Mouse (Mus musculus): ENCODE data around the gene Bach2.
A peak's percentile ranks its signal among the peaks of the same experiment; 100 is the strongest.

DNA sequence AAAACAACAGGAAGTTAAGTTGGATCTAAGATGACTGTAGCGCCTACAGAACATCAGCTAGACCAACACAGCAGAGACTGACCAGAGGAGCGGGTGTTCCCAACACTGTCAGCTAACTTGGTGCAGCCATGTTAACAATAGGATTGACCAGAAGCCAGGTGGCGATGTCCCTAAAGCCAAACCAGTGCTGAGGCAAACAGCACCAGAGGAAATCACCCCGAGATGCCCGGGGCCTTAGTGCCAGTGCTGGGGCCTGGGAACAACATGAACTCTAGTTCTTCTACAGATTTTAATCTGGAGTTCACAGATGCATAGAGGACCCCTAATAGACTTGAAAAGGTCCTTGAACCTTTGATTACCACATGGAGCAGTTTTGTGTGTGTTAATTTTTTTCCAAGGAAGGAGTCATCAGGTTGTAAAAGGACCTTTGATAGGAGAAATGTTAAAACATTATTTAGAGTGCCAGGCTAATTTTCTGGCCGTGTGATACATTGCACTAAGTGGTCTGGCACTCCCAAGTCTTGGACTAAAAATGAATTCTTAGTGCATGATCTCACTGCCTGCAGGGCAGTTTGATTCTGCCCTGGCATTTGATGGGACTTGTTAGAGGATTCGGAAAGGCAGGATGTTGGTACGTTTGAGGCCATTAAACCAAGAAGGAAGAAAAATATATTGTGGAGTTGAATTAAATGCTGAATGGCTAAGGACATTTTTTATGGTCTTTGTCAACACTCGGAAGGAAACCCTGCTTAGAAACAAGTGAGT, 170.7 kb downstream of the Bach2 start:
- TF ChIP-seq CTCF (IDR thresholded peaks at IDR 0.05; ENCODE audit: control insufficient read depth, insufficient read depth, insufficient read length) (peak; percentile 13), USF1 (IDR thresholded peaks at IDR 0.05; ENCODE audit: low read depth) (no peak), FOSL1 (IDR thresholded peaks at IDR 0.05; ENCODE audit: insufficient read depth, low read length, poor library complexity, severe bottlenecking) (no peak)

Measured in C2C12 (cell line).